Mouse (Mus musculus): ENCODE results near the gene Nprl3.
"Not testable (repeated sequence)": the region's sequence is repeated elsewhere in the genome, so short reads cannot be mapped to it uniquely, and the experiment has no call there.

DNA sequence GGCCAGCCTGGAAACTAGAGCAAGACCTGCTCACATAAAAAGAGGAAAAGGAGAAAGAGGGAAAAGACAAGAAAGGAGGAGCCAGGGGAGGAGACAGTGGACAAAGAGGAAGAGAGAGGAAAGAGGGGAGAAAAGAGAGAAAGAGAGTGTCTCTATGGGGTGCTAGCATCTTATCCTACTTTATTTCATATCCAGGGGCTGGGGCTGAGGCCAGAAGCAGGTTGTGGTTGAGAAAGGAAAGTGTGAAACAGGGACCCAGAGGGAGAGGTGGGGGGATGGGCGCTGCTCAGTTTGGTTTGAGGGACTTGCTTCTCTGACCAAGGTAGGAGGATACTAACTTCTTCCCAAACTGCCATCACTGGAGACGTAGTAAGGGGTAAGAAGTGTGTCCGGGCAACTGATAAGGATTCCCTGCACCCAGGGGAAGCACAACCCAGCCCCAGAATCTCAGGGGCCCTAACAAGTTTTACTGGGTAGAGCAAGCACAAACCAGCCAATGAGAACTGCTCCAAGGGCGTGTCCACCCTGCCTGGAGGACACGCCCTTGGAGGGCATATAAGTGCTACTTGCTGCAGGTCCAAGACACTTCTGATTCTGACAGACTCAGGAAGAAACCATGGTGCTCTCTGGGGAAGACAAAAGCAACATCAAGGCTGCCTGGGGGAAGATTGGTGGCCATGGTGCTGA, 15.7 kb upstream of the Nprl3 start, which contains the start of gene Hba-a1:
- TF ChIP-seq CTCF (IDR thresholded peaks at IDR 0.05; ENCODE audit: borderline replicate concordance, insufficient read depth, low read length); POLR2A (IDR thresholded peaks at IDR 0.05; ENCODE audit: low read depth, low read length): not testable (repeated sequence)

Measured in embryonic fibroblast, embryonic 13.5 days (primary cell).